Mouse (Mus musculus) forebrain, embryonic 15.5 days (tissue): ENCODE measurements at regions not wholly inside any gene's neighbourhood (a gene's known extent, or its start where the extent isn't known, plus 50 kb on each side); places are given as distances from the start of the nearest gene placed in this dataset.

Experiments
- ATAC-seq: fragments of 200-750 bp; cut with Nextera tagmentation; replicated peaks from 2 replicates; pipeline ENCODE4 v1.8.0; 2017; ENCODE audit warnings: mild to moderate bottlenecking, moderate TSS enrichment, moderate library complexity
- H3K27ac ChIP-seq: fragments of 300-500 bp; sonication (generic); replicated peaks from 2 replicates; pipeline ENCODE4 v1.5.1; 2015; ENCODE audit warnings: mild to moderate bottlenecking, inconsistent platforms
- H3K27me3 ChIP-seq: fragments of 300-500 bp; sonication (generic); 2 replicates; pipeline ENCODE4 v1.6.1; 2015; ENCODE audit warnings: inconsistent platforms
- H3K36me3 ChIP-seq: fragments of 300-500 bp; sonication (generic); 2 replicates; pipeline ENCODE4 v1.6.1; 2015; ENCODE audit warnings: mild to moderate bottlenecking, inconsistent platforms
- H3K4me1 ChIP-seq: fragments of 300-500 bp; sonication (generic); 2 replicates; pipeline ENCODE4 v1.6.1; 2015; ENCODE audit warnings: inconsistent platforms
- H3K4me2 ChIP-seq: fragments of 300-500 bp; sonication (generic); replicated peaks from 2 replicates; pipeline ENCODE4 v1.6.1; 2015; ENCODE audit warnings: mild to moderate bottlenecking, inconsistent platforms
- H3K4me3 ChIP-seq: fragments of 300-500 bp; sonication (generic); 2 replicates; pipeline ENCODE4 v1.5.1; 2015; ENCODE audit warnings: mild to moderate bottlenecking, inconsistent platforms
- H3K9ac ChIP-seq: fragments of 300-500 bp; sonication (generic); replicated peaks from 2 replicates; pipeline ENCODE4 v1.6.1; 2015; ENCODE audit warnings: mild to moderate bottlenecking, inconsistent platforms
- H3K9me3 ChIP-seq: fragments of 300-500 bp; sonication (generic); 2 replicates; pipeline ENCODE4 v1.6.1; 2016; ENCODE audit warnings: inconsistent platforms
- WGBS: fragments of 180-500 bp; shearing (Covaris S2); methylation state at CpG from one replicate; pipeline ENCODE4 v1.1.7; 2015; ENCODE audit warnings: mixed read lengths; 5-methylcytosine and 5-hydroxymethylcytosine counted together

GRCm38 (mm10) chr2:160048286-160048685, 285.7 kb downstream of the Gm826 start:
- Histone ChIP-seq H3K4me1 (peaks cover 6% of the 10 kb centered on the region; the same call in 1 of the 2 replicates), H3K9ac (no peak overlapping the region), H3K27me3 (no peaks in the 10 kb centered on the region), H3K4me2 (no peak overlapping the region), H3K27ac (no peak overlapping the region), H3K36me3 (no peaks in the 10 kb centered on the region), H3K9me3 (no peaks in the 10 kb centered on the region), H3K4me3 (no peak overlapping the region)
- WGBS = 82% methylated on average over 9 of the region's 9 CpGs
- ATAC-seq = no peak

- 29% methylated on average over 7 of the region's 7 CpGs for WGBS
- Histone ChIP-seq H3K36me3 (no peaks in the 10 kb centered on the region), H3K9ac (no peak overlapping the region), H3K4me2 (no peak overlapping the region), H3K4me3 (no peak overlapping the region), H3K27me3 (no peaks in the 10 kb centered on the region), H3K4me1 (peaks cover 6% of the 10 kb centered on the region; the same call in 1 of the 2 replicates), H3K27ac (no peak overlapping the region), H3K9me3 (no peaks in the 10 kb centered on the region)
- ATAC-seq = no peak
Observed at GRCm38 (mm10) chr2:160046881-160047543, 286.9 kb downstream of the Gm826 start.

DNA sequence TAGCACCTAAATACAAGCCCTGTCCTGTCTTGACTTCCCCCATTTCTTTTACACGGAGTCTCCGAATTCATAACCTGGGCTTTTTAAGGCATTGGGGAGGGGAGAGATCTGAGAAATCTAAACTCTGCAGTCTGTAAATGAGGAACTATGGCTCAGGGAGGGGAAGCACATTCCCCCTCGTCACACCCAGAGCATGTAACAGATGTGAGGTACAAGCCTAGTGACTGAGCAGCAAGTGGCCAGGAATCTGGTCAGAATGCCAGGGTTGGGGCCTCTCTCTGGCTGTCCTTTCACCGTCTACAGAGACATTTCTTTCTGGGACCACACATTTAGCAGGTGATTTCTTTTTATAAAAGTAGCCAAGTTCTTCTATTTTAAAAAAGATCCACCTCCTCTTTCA, 289.4 kb downstream of the Gm826 start:
- Histone ChIP-seq H3K36me3 (no peaks in the 10 kb centered on the region), H3K9ac (no peak overlapping the region), H3K27ac (no peak overlapping the region), H3K9me3 (no peaks in the 10 kb centered on the region), H3K4me2 (no peak overlapping the region), H3K27me3 (no peaks in the 10 kb centered on the region), H3K4me1 (peaks cover 6% of the 10 kb centered on the region; the same call in 1 of the 2 replicates), H3K4me3 (no peak overlapping the region)
- ATAC-seq = no peak
- WGBS = 84% methylated on average over 4 of the region's 4 CpGs

DNA sequence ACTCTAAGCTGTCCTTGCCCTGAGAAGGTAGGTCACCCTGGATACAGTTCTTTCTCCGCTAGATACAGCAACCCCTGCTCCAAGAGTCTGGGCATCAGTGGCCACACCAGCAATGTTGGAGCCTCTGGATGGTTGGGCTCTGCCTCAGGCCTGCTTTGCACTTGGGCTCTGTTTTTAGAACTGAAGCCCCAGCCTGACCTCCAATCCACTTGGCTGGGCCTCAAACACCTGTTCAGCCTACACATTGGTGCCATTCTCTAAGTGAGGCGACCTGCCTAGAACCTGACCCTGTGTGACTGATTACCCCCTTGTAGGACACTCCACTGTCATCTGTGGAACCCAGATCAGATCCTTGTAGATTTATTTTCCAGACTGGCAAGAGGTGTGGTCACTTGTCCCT, 289.8 kb downstream of the Gm826 start:
- H3K36me3 ChIP-seq = no peaks in the 10 kb centered on the region
- no peak overlapping the region for H3K4me3 ChIP-seq
- no peak overlapping the region for H3K4me2 ChIP-seq
- WGBS = 86% methylated on average over 2 of the region's 2 CpGs
- no peak overlapping the region for H3K27ac ChIP-seq
- H3K27me3 ChIP-seq = no peaks in the 10 kb centered on the region
- H3K9me3 ChIP-seq = no peaks in the 10 kb centered on the region
- H3K4me1 ChIP-seq = peaks cover 6% of the 10 kb centered on the region; the same call in 1 of the 2 replicates
- ATAC-seq = no peak
- no peak overlapping the region for H3K9ac ChIP-seq

DNA sequence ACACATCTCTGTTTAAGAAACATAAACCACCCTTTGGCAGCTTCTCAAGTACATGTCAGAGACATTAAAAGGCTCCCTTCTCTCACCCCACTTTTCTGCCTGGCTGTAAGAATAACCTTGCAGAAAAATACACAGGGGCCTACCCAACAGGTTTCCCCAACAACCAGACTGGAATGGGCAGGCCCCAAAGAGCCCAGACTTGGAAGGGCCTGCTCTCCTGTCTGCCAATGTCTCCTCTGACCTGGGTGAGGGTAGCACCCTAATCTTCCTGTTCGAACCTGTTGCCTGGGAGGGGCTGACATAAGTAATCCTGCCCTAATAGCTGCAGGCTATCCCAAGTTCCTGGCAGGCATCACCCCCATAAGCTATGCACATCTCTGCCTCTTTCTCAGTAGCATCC, 304.5 kb downstream of the Gm826 start:
- no peak overlapping the region for H3K27ac ChIP-seq
- 76% methylated on average over 1 of the region's 1 CpGs for WGBS
- ATAC-seq = no peak
- no peaks in the 10 kb centered on the region for H3K27me3 ChIP-seq
- no peak overlapping the region for H3K9ac ChIP-seq
- no peaks in the 10 kb centered on the region for H3K36me3 ChIP-seq
- no peak overlapping the region for H3K4me2 ChIP-seq
- no peaks in the 10 kb centered on the region for H3K9me3 ChIP-seq
- H3K4me1 ChIP-seq = no peaks in the 10 kb centered on the region
- H3K4me3 ChIP-seq = no peak overlapping the region

DNA sequence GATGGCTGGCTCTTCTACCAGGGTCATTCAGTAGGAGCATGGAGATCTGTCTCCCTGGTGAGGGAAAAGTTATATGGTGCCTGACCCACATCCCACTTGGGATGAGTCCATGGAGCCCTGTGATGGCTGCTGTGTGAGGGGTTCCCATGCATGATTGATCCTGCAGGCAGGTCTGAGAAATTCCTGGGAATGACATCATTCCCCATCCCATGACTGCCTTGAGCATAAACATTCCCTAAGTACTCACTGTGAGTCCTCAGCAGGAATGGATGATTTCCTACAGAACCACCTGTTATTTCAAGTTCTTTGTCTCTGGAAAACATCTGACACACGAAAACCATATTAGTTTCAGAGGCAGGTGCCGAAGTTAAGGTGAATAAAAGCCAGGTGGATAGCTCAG, 305.5 kb downstream of the Gm826 start:
- Histone ChIP-seq H3K36me3 (no peaks in the 10 kb centered on the region), H3K4me2 (no peak overlapping the region), H3K27me3 (no peaks in the 10 kb centered on the region), H3K4me1 (no peaks in the 10 kb centered on the region), H3K9ac (no peak overlapping the region), H3K4me3 (no peak overlapping the region), H3K9me3 (no peaks in the 10 kb centered on the region), H3K27ac (no peak overlapping the region)
- ATAC-seq = no peak
- WGBS = 81% methylated on average over 2 of the region's 2 CpGs

DNA sequence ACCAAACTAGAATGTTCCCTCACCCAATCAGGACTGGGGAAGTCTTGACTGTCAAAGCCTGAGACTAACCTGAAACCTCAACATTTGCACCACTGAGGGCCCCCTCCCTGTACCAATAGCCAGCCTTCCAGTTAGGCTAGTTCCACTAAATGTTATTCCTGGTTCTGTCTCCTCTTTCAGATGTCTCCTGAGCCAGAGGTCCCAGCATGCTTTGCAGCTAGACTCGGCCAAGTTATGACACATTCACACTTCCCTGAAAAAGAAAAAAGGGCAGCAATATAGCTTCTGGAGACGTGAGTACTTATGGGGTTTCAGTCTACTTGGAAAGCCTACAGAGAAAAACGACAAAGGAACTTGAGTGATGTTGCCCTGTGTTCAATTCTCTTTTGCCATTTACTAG, 308.1 kb downstream of the Gm826 start:
- no peak for ATAC-seq
- 74% methylated on average over 3 of the region's 3 CpGs for WGBS
- no peak overlapping the region for H3K27ac ChIP-seq
- H3K9me3 ChIP-seq = no peaks in the 10 kb centered on the region
- H3K27me3 ChIP-seq = no peaks in the 10 kb centered on the region
- no peaks in the 10 kb centered on the region for H3K4me1 ChIP-seq
- H3K4me2 ChIP-seq = no peak overlapping the region
- no peak overlapping the region for H3K9ac ChIP-seq
- no peak overlapping the region for H3K4me3 ChIP-seq
- H3K36me3 ChIP-seq = no peaks in the 10 kb centered on the region

GRCm38 (mm10) chr2:160021541-160021940, 312.4 kb downstream of the Gm826 start:
- ATAC-seq = no peak
- H3K4me2 ChIP-seq = no peak overlapping the region
- no peaks in the 10 kb centered on the region for H3K9me3 ChIP-seq
- no peak overlapping the region for H3K9ac ChIP-seq
- H3K27me3 ChIP-seq = no peaks in the 10 kb centered on the region
- no peaks in the 10 kb centered on the region for H3K4me1 ChIP-seq
- no peak overlapping the region for H3K4me3 ChIP-seq
- H3K36me3 ChIP-seq = no peaks in the 10 kb centered on the region
- no peak overlapping the region for H3K27ac ChIP-seq
- WGBS = 56% methylated on average over 4 of the region's 4 CpGs

DNA sequence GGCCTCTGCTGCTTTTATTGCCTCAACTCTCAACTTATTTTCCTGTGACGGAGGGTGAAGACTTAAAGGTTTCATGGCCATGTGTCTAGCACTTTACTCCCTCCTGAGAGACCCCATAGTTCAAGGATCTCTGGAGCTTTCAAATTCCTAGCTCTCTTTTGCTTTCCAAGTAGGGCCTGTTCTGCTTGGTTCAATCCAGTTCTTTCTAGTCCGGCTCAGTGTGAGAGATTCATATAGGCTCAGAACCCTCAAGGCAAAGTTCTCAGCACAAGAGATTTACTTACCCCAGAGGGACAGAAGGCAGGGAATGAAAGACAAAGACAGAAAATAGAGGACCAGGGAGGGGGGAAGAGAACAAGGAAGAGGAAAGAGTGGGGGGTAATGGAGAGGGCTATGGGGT, 313.1 kb downstream of the Gm826 start:
- H3K4me2 ChIP-seq = no peak overlapping the region
- H3K4me1 ChIP-seq = no peaks in the 10 kb centered on the region
- H3K9ac ChIP-seq = no peak overlapping the region
- 82% methylated on average over 2 of the region's 2 CpGs for WGBS
- no peaks in the 10 kb centered on the region for H3K9me3 ChIP-seq
- H3K27me3 ChIP-seq = no peaks in the 10 kb centered on the region
- no peak overlapping the region for H3K27ac ChIP-seq
- no peak overlapping the region for H3K4me3 ChIP-seq
- ATAC-seq = no peak
- no peaks in the 10 kb centered on the region for H3K36me3 ChIP-seq

- no peak overlapping the region for H3K9ac ChIP-seq
- ATAC-seq = no peak
- H3K27ac ChIP-seq = no peak overlapping the region
- no peak overlapping the region for H3K4me2 ChIP-seq
- H3K4me3 ChIP-seq = no peak overlapping the region
- H3K4me1 ChIP-seq = no peaks in the 10 kb centered on the region
- no peaks in the 10 kb centered on the region for H3K36me3 ChIP-seq
- H3K9me3 ChIP-seq = no peaks in the 10 kb centered on the region
- WGBS = 38% methylated on average over 5 of the region's 5 CpGs
- H3K27me3 ChIP-seq = no peaks in the 10 kb centered on the region
Observed at GRCm38 (mm10) chr2:160017020-160017812, 316.7 kb downstream of the Gm826 start.

- Histone ChIP-seq H3K4me1 (no peaks in the 10 kb centered on the region), H3K27ac (no peak overlapping the region), H3K4me3 (no peak overlapping the region), H3K9me3 (no peaks in the 10 kb centered on the region), H3K9ac (no peak overlapping the region), H3K36me3 (no peaks in the 10 kb centered on the region), H3K4me2 (no peak overlapping the region), H3K27me3 (no peaks in the 10 kb centered on the region)
- WGBS = 90% methylated on average over 6 of the region's 6 CpGs
- ATAC-seq = no peak
Observed at GRCm38 (mm10) chr2:160011421-160011820, 322.5 kb downstream of the Gm826 start.

GRCm38 (mm10) chr2:160002695-160003094, 331.3 kb downstream of the Gm826 start:
- no peaks in the 10 kb centered on the region for H3K27me3 ChIP-seq
- no peak for ATAC-seq
- H3K9ac ChIP-seq = no peak overlapping the region
- H3K4me3 ChIP-seq = no peak overlapping the region
- no peaks in the 10 kb centered on the region for H3K9me3 ChIP-seq
- no peak overlapping the region for H3K27ac ChIP-seq
- no peak overlapping the region for H3K4me2 ChIP-seq
- H3K36me3 ChIP-seq = no peaks in the 10 kb centered on the region
- WGBS = 72% methylated on average over 3 of the region's 3 CpGs
- no peaks in the 10 kb centered on the region for H3K4me1 ChIP-seq
